Mouse (Mus musculus) ES-E14 (cell line): ENCODE data around the gene Tmem255a.

Experiments used
- CHD2 ChIP-seq: IDR thresholded peaks from 2 replicates; pipeline ENCODE4 v1.6.1; 2014; ENCODE audit warnings: mild to moderate bottlenecking, low read depth, low read length, inconsistent platforms
- HCFC1 ChIP-seq: IDR thresholded peaks from 2 replicates; pipeline ENCODE4 v1.6.1; 2012; ENCODE audit warnings: low read length, inconsistent platforms, borderline replicate concordance; ENCODE audit not compliant: insufficient read depth
- ZC3H11A ChIP-seq: IDR thresholded peaks from 2 replicates; pipeline ENCODE4 v1.6.1; 2012; ENCODE audit warnings: low read depth, mild to moderate bottlenecking, inconsistent platforms, low read length, borderline replicate concordance
- ZNF384 ChIP-seq: IDR thresholded peaks from 2 replicates; pipeline ENCODE4 v1.6.1; 2012; ENCODE audit warnings: low read depth, low read length, inconsistent platforms

GRCm38 (mm10) chrX:38216986-38217675 is 35.1 kb downstream of the Tmem255a start:
- TF ChIP-seq HCFC1: no peak
- no peak for TF ChIP-seq ZC3H11A
- 0 out of 2 replicates have a peak, but pooled peaks have one; percentile 22 for TF ChIP-seq ZNF384
- no peak for TF ChIP-seq CHD2
